Mouse (Mus musculus) CH12F3 (cell line): ENCODE measurements around the gene Urad.

Experiments used
- in situ Hi-C: fragments of 300-500 bp; cut with MboI; formaldehyde crosslinking; loops from 2 replicates; pipeline ENCODE4 v1.14.3; 2020; ENCODE audit warnings: low sequenced_read_pairs

The Urad gene

GRCm38 (mm10) chr5:147302746-147303400, 19.4 kb downstream of the Urad start:
- in situ Hi-C loops: loop anchor here (10.0 kb wide), 1 partner anchor 388 kb away; no protein-coding TSS in a partner anchor

GRCm38 (mm10) chr5:147302141-147302540, 20.1 kb downstream of the Urad start:
- in situ Hi-C loops: loop anchor here (10.0 kb wide), 1 partner anchor 387 kb away; no protein-coding TSS in a partner anchor

GRCm38 (mm10) chr5:147301781-147302070, 20.5 kb downstream of the Urad start:
- in situ Hi-C loops: loop anchor here (10.0 kb wide), 1 partner anchor 387 kb away; no protein-coding TSS in a partner anchor

GRCm38 (mm10) chr5:147300917-147301780, 21.1 kb downstream of the Urad start:
- in situ Hi-C loops: loop anchor here (10.0 kb wide), 1 partner anchor 386 kb away; no protein-coding TSS in a partner anchor

GRCm38 (mm10) chr5:147300001-147300363, 22.3 kb downstream of the Urad start:
- in situ Hi-C loops: loop anchor here (10.0 kb wide), 1 partner anchor 385 kb away; no protein-coding TSS in a partner anchor

- in situ Hi-C loops: no loop called here
Observed at GRCm38 (mm10) chr5:147299255-147300000, 22.8 kb downstream of the Urad start.

GRCm38 (mm10) chr5:147297249-147297648, 25.0 kb downstream of the Urad start:
- in situ Hi-C loops: no loop called here

GRCm38 (mm10) chr5:147294121-147294520, 28.1 kb downstream of the Urad start:
- in situ Hi-C loops: no loop called here

- in situ Hi-C loops: no loop called here
Observed at GRCm38 (mm10) chr5:147293127-147293910, 28.9 kb downstream of the Urad start.

- in situ Hi-C loops: no loop called here
Observed at GRCm38 (mm10) chr5:147292506-147293120, 29.6 kb downstream of the Urad start.

- in situ Hi-C loops: no loop called here
Observed at GRCm38 (mm10) chr5:147291764-147292505, 30.3 kb downstream of the Urad start.

- in situ Hi-C loops: no loop called here
Observed at GRCm38 (mm10) chr5:147284365-147284764, 37.9 kb downstream of the Urad start.

- in situ Hi-C loops: no loop called here
Observed at GRCm38 (mm10) chr5:147277547-147277925, 44.7 kb downstream of the Urad start.

- in situ Hi-C loops: no loop called here
Observed at GRCm38 (mm10) chr5:147276701-147277546, 45.3 kb downstream of the Urad start.

GRCm38 (mm10) chr5:147275761-147276160, 46.5 kb downstream of the Urad start:
- in situ Hi-C loops: no loop called here

- in situ Hi-C loops: no loop called here
Observed at GRCm38 (mm10) chr5:147274174-147275141, 47.8 kb downstream of the Urad start.

- in situ Hi-C loops: no loop called here
Observed at GRCm38 (mm10) chr5:147272808-147273345, 49.4 kb downstream of the Urad start.
